Mouse (Mus musculus) megakaryocyte-erythroid progenitor cell, adult 5-6 weeks (primary cell): ENCODE measurements around the gene Olfr211. TPM values are rescaled to one million over a fixed set of nuclear protein-coding genes. Genes with fewer than 3 reads are reported as not detected.

Experiments used
- ATAC-seq: replicated peaks from 2 replicates; pipeline ENCODE4 v1.8.0; 2016; ENCODE audit warnings: mild to moderate bottlenecking, inconsistent platforms; ENCODE audit not compliant: severe bottlenecking, poor library complexity, low FRiP score, low TSS enrichment
- total RNA-seq, 2 experiments: library from RNA; stranded (forward) in 1 of 2; stranded (reverse) in 1 of 2; fragments of 200-1000, 215-1000 nt in 1 of 2; fragments of >200 nt in 1 of 2; fragmentation: Nextera tagmentation in 1 of 2; gene quantifications; 2 replicates each; pipeline ENCODE4 v1.2.3; 2014 to 2017

Gene Olfr211
- total RNA-seq (2014; fragmentation: Nextera tagmentation) (not detected in 2 replicates), total RNA-seq (2017) (not detected in 2 replicates)

GRCm38 (mm10) chr6:116488791-116489190, at the start of gene Olfr211:
TSS of gene Olfr211 (plus strand) at chr6:116489091.
- no peak for ATAC-seq

GRCm38 (mm10) chr6:116439531-116439930, 49.4 kb upstream of the Olfr211 start:
- ATAC-seq, result no peak

GRCm38 (mm10) chr6:116440447-116440846, 48.4 kb upstream of the Olfr211 start:
- ATAC-seq, result peak; percentile 14; the same call in 1 of the 2 replicates

GRCm38 (mm10) chr6:116440849-116441248, 48.0 kb upstream of the Olfr211 start:
- ATAC-seq, result peak; percentile 57; the same call in 1 of the 2 replicates

- no peak for ATAC-seq
Observed at GRCm38 (mm10) chr6:116455781-116456180, 33.1 kb upstream of the Olfr211 start.

GRCm38 (mm10) chr6:116456482-116456881, 32.4 kb upstream of the Olfr211 start:
- peak; percentile 46 for ATAC-seq

GRCm38 (mm10) chr6:116458728-116459127, 30.2 kb upstream of the Olfr211 start:
- no peak for ATAC-seq

GRCm38 (mm10) chr6:116459232-116459631, 29.7 kb upstream of the Olfr211 start:
- no peak for ATAC-seq

GRCm38 (mm10) chr6:116460544-116461283, 28.2 kb upstream of the Olfr211 start, which contains the start of gene Alox5:
TSS of gene Alox5 (minus strand) at chr6:116461178.
- peak; percentile 64 for ATAC-seq

GRCm38 (mm10) chr6:116468081-116468480, 20.8 kb upstream of the Olfr211 start:
- peak; percentile 81 for ATAC-seq

- ATAC-seq, result no peak
Observed at GRCm38 (mm10) chr6:116485081-116485480, 3.8 kb upstream of the Olfr211 start.

- no peak for ATAC-seq
Observed at GRCm38 (mm10) chr6:116486833-116487232, 2.1 kb upstream of the Olfr211 start.

- no peak for ATAC-seq
Observed at GRCm38 (mm10) chr6:116493742-116494141, 4.9 kb downstream of the Olfr211 start.

- no peak for ATAC-seq
Observed at GRCm38 (mm10) chr6:116495960-116496359, 7.1 kb downstream of the Olfr211 start.

- peak; percentile 70 for ATAC-seq
Observed at GRCm38 (mm10) chr6:116506302-116507003, 17.6 kb downstream of the Olfr211 start, which contains the start of gene Olfr212. TSS of gene Olfr212 (plus strand) at chr6:116506516.

GRCm38 (mm10) chr6:116514832-116515231, 25.9 kb downstream of the Olfr211 start:
- no peak for ATAC-seq

- ATAC-seq, result no peak
Observed at GRCm38 (mm10) chr6:116538156-116538555, 49.3 kb downstream of the Olfr211 start, which contains the start of gene Olfr213. TSS of gene Olfr213 (plus strand) at chr6:116538456.

GRCm38 (mm10) chr6:116542500-116542899, 53.6 kb downstream of the Olfr211 start:
- ATAC-seq, result no peak; the same call in 1 of the 2 replicates
